Mouse (Mus musculus): ENCODE data around the gene 6030468B19Rik. TPM values are rescaled to one million over a fixed set of nuclear protein-coding genes. Genes with fewer than 3 reads are reported as not detected.

Gene 6030468B19Rik
- total and polyA plus RNA-seq, 3 experiments = 2.7 to 5.1 TPM; not detected in 1

DNA sequence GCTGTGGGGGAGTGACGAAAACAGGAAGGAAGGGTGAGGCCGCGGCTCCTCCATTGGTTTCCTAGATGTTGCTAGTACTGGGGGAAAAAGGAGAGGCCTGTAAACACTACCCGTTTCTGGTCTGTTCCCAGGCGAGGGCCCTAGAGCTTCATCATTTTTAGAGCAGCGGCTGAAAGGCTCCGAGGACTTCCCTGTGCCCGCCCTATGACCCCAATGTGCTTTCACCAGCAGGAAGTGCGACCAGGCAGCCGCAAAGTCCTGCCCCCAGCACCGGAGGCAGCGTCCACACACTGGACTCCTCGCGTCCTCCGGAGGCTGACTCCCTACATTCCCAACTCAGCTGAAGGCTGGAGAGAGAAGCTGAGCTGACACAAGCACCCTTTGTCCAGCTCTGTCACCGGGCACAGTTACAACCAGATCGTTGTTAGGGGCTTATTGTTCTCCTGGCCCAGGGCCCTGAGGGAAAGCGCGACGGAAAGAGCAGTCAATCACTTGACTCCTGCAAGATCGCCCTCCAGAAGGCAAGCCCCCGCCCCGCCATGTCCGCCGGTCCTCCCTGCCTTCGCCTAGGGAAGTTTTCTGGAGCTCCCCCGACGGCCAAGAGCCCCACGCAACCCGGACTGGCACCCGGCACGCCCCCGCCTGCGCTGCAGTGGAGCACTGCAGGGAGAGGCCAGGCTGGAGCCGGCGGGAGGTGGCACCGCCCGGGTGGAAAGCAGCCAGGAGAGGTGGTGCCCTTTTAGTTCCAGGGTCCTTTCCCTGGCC lies 17.8 kb upstream of the 6030468B19Rik start (continued):
- no peak for TF ChIP-seq USF2 (IDR thresholded peaks at IDR 0.05; ENCODE audit: borderline replicate concordance in 1 of 2, insufficient read depth in 1 of 2, low read depth in 1 of 2, low read length in 2 of 2)
- TF ChIP-seq GABPA (IDR thresholded peaks at IDR 0.05; ENCODE audit: low read depth, low read length) = no peak
- no peak for TF ChIP-seq RCOR1 (IDR thresholded peaks at IDR 0.05; ENCODE audit: low read depth, low read length)

DNA sequence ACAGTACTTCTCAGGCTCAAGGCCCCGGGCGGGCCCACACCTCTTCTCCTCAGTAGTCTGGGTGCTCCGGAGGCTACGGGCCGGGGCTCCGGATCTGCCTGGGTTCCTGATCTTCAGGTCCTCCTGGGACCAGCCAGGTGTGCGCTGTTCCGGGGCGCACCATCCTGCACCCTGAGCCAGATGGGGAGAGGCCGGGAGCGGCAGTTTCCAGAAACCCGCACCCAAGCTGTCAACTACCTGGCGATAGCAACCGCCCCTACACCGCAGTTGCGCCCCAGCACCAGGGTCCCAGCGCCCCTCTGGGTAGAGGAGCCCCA lies 17.3 kb upstream of the 6030468B19Rik start:
- Histone ChIP-seq H3K4me1 (ENCODE audit: control insufficient read depth in 1 of 2, insufficient read depth in 2 of 2, low read length in 2 of 2) (peaks cover 3 to 13% of the 10 kb centered on the region in 2 experiments; a peak in 2 of 4 replicates), H3K4me3 (ENCODE audit: control insufficient read depth in 1 of 2, insufficient read depth in 1 of 2, low read depth in 2 of 2, low read length in 2 of 2) (peak overlapping the region; percentile 67 to 74), H3K36me3 (ENCODE audit: control insufficient read depth in 1 of 2, insufficient read depth in 2 of 2, low read length in 2 of 2) (no peaks in the 10 kb centered on the region), H3K79me2 (ENCODE audit: control insufficient read depth, insufficient read depth, low read length, poor library complexity) (peaks cover 34% of the 10 kb centered on the region), H3K27ac (ENCODE audit: control insufficient read depth, low read depth, low read length) (peak overlapping the region; percentile 96), H3K9me3 (replicated peaks; ENCODE audit: insufficient read depth, low read length) (no peaks in the 10 kb centered on the region), H3K9ac (ENCODE audit: control insufficient read depth, low read depth, low read length, poor library complexity, severe bottlenecking) (peak overlapping the region; percentile 77), H3K27me3 (ENCODE audit: control insufficient read depth in 1 of 2, insufficient read depth in 2 of 2, low read length in 2 of 2) (no peaks in the 10 kb centered on the region)
- TF ChIP-seq E2F4 (IDR thresholded peaks at IDR 0.05; ENCODE audit: borderline replicate concordance, low read depth, low read length) (no peak), NRF1 (IDR thresholded peaks at IDR 0.05; ENCODE audit: insufficient read depth, low read depth, low read length, poor library complexity, severe bottlenecking) (0 out of 2 replicates have a peak, but pooled peaks have one; percentile 4), MAX (IDR thresholded peaks at IDR 0.05; ENCODE audit: low read length) (no peak), POLR2AphosphoS5 (IDR thresholded peaks at IDR 0.05; ENCODE audit: borderline replicate concordance, low read depth, low read length) (no peak), MYB (IDR thresholded peaks at IDR 0.05; ENCODE audit: low read depth, low read length) (0 out of 2 replicates have a peak, but pooled peaks have one; percentile 8)
- no peak for DNase-seq (ENCODE audit: low read depth, low spot score)

GRCm38 (mm10) chr11:117780582-117781111 lies 16.8 kb upstream of the 6030468B19Rik start:
- Histone ChIP-seq H3K9ac (ENCODE audit: control insufficient read depth, low read depth, low read length, poor library complexity, severe bottlenecking) (peak overlapping the region; percentile 82), H3K4me1 (ENCODE audit: control insufficient read depth in 1 of 2, insufficient read depth in 2 of 2, low read length in 2 of 2) (peaks cover 3 to 13% of the 10 kb centered on the region in 2 experiments; a peak in 2 of 4 replicates), H3K9me3 (replicated peaks; ENCODE audit: insufficient read depth, low read length) (no peaks in the 10 kb centered on the region), H3K36me3 (ENCODE audit: control insufficient read depth in 1 of 2, insufficient read depth in 2 of 2, low read length in 2 of 2) (no peaks in the 10 kb centered on the region), H3K27ac (ENCODE audit: control insufficient read depth, low read depth, low read length) (peak overlapping the region; percentile 96), H3K4me3 (ENCODE audit: control insufficient read depth in 1 of 2, insufficient read depth in 1 of 2, low read depth in 2 of 2, low read length in 2 of 2) (peak overlapping the region; percentile 74 to 81), H3K27me3 (ENCODE audit: control insufficient read depth in 1 of 2, insufficient read depth in 2 of 2, low read length in 2 of 2) (no peaks in the 10 kb centered on the region), H3K79me2 (ENCODE audit: control insufficient read depth, insufficient read depth, low read length, poor library complexity) (peaks cover 34% of the 10 kb centered on the region)
- DNase-seq (ENCODE audit: low read depth, low spot score) = peak; percentile 100
- no peak for TF ChIP-seq SMC3 (IDR thresholded peaks at IDR 0.05; ENCODE audit: low read depth, low read length)
- TF ChIP-seq NELFE (IDR thresholded peaks at IDR 0.05; ENCODE audit: low read depth, low read length) = peak; percentile 47
- TF ChIP-seq ETS1 (IDR thresholded peaks at IDR 0.05; ENCODE audit: low read depth, low read length) = peak; percentile 80
- TF ChIP-seq POLR2AphosphoS2 (IDR thresholded peaks at IDR 0.05; ENCODE audit: low read length) = no peak; the same call in 1 of the 2 replicates
- no peak for TF ChIP-seq RAD21 (IDR thresholded peaks at IDR 0.05; ENCODE audit: low read depth, low read length)
- TF ChIP-seq ELF1 (IDR thresholded peaks at IDR 0.05; ENCODE audit: low read depth, low read length) = no peak
- no peak for TF ChIP-seq ZKSCAN1 (IDR thresholded peaks at IDR 0.05; ENCODE audit: low read depth, low read length)
- TF ChIP-seq E2F4 (IDR thresholded peaks at IDR 0.05; ENCODE audit: borderline replicate concordance, low read depth, low read length) = no peak
- 0 out of 2 replicates have a peak, but pooled peaks have one; percentile 19 for TF ChIP-seq MAZ (IDR thresholded peaks at IDR 0.05; ENCODE audit: low read depth, low read length)
- TF ChIP-seq CTCF (IDR thresholded peaks at IDR 0.05 in 2 of 3, conservative IDR thresholded peaks at IDR 0.05 in 1 of 3; ENCODE audit: control insufficient read depth in 1 of 3, insufficient read depth in 1 of 3, low read depth in 2 of 3, low read length in 3 of 3, poor library complexity in 1 of 3, severe bottlenecking in 1 of 3) = 0 out of 6 replicates have a peak, but pooled peaks of 2 of the 3 experiments have one; percentile 5 to 15
- peak; percentile 76 for TF ChIP-seq TCF12 (IDR thresholded peaks at IDR 0.05; ENCODE audit: low read depth, low read length)
- peak in 1 of 2 experiments; percentile 52; a peak in 3 of 4 replicates for TF ChIP-seq POLR2A (IDR thresholded peaks at IDR 0.05; ENCODE audit: control insufficient read depth in 1 of 2, insufficient read depth in 1 of 2, low read depth in 1 of 2, low read length in 2 of 2, poor library complexity in 1 of 2)
- peak; percentile 47; the same call in 1 of the 2 replicates for TF ChIP-seq TBP (IDR thresholded peaks at IDR 0.05; ENCODE audit: low read depth, low read length)
- peak; percentile 38; the same call in 1 of the 2 replicates for TF ChIP-seq HCFC1 (IDR thresholded peaks at IDR 0.05; ENCODE audit: low read depth, low read length)
- TF ChIP-seq USF2 (IDR thresholded peaks at IDR 0.05; ENCODE audit: borderline replicate concordance in 1 of 2, insufficient read depth in 1 of 2, low read depth in 1 of 2, low read length in 2 of 2) = peak; percentile 95 to 97
- 0 out of 2 replicates have a peak, but pooled peaks have one; percentile 6 for TF ChIP-seq NRF1 (IDR thresholded peaks at IDR 0.05; ENCODE audit: insufficient read depth, low read depth, low read length, poor library complexity, severe bottlenecking)
- no peak for TF ChIP-seq GABPA (IDR thresholded peaks at IDR 0.05; ENCODE audit: low read depth, low read length)
- no peak; the same call in none of the 2 replicates for TF ChIP-seq ZMIZ1 (IDR thresholded peaks at IDR 0.05; ENCODE audit: low read depth, low read length)
- TF ChIP-seq CHD1 (IDR thresholded peaks at IDR 0.05; ENCODE audit: low read depth, low read length) = no peak
- TF ChIP-seq POLR2AphosphoS5 (IDR thresholded peaks at IDR 0.05; ENCODE audit: borderline replicate concordance, low read depth, low read length) = no peak
- no peak for TF ChIP-seq MEF2A (IDR thresholded peaks at IDR 0.05; ENCODE audit: extremely low read depth, insufficient replicate concordance, low read depth, low read length, poor library complexity, severe bottlenecking)
- no peak for TF ChIP-seq CHD2 (IDR thresholded peaks at IDR 0.05; ENCODE audit: low read length)

Data from MEL (cell line).